In the genomic region with DNA sequence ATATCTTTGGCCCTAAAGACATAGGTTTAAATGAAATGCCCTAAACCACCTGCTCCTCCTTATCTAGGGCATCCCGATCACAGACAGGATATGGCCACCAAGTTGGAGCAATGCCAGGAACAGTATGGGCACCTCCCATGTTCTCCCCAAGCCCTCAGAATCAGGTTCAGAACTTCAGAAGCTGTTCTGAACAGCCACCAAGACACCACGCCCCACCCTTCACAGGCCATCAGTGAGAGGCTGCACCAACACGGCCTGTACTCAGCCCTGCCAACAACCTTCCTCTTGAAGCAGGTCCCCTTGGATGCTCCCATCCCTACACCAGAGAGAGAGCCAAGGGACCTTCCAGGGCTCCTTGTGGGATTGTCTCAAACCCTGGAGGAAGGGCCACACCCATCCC, we compare ENCODE assay signal across 24 mouse cellular contexts. TPM values are rescaled to one million over a fixed set of nuclear protein-coding genes. Genes with fewer than 3 reads are reported as not detected.
DNase-seq lines count a peak whose midpoint lies in the region; ATAC-seq and TF ChIP-seq lines count a peak whose summit lies in the region.
"Had no signal": no experiment of that assay in that cellular context is flagged by ENCODE, and none has a peak within 500 bp of the region (broad histone marks: within the 10 kb centered on the region; RNA-seq: fewer than 3 reads in every experiment).

No protein-coding gene starts in this region.

- H3K27me3 ChIP-seq in heart, adult 2 months (ENCODE audit: control insufficient read depth, insufficient read depth, low read length): no peaks in the 10 kb centered on the region
- H3K27me3 ChIP-seq: forebrain, embryonic 12.5 days; heart, embryonic 15.5 days; limb, embryonic 15.5 days; liver, embryonic 15.5 days had no signal

- no peak for TF ChIP-seq EP300 in heart, adult 2 months (IDR thresholded peaks at IDR 0.05; ENCODE audit: insufficient read depth, low read depth, low read length)

- TF ChIP-seq CTCF in heart, adult 2 months (IDR thresholded peaks at IDR 0.05): no peak

- WGBS in heart, adult 2 months: 51% methylated on average over 3 of the region's 3 CpGs

- no peaks in the 10 kb centered on the region for H3K79me2 ChIP-seq in heart, adult 2 months (replicated peaks; ENCODE audit: control insufficient read depth, insufficient read depth, low read length)

- ATAC-seq in common myeloid progenitor, adult 5-6 weeks (replicated peaks; ENCODE audit: low read depth, poor library complexity, severe bottlenecking): peak; percentile 40; the same call in 1 of the 2 replicates
- ATAC-seq: midbrain, embryonic 16.5 days had no signal

- no peak for DNase-seq in heart, adult 2 months
- DNase-seq in heart, postnatal 10 days: no peak
- DNase-seq in retina, postnatal 1 day: peak; percentile 24
- DNase-seq in retina, embryonic 14.5 days (ENCODE audit: low spot score): no peak
- DNase-seq in embryo, embryonic 9.5 days (ENCODE audit: extremely low spot score): no peak
- DNase-seq in adrenal gland, postnatal 14 days: no peak
- DNase-seq: adrenal gland, postnatal 25 days; cerebellum, adult 11-12 months; cerebellum, postnatal 25 days; gastrocnemius, postnatal 10 days; kidney, adult 2 months; kidney, postnatal 14 days; layer of hippocampus, postnatal 36 days; thymus, postnatal 36 days had no signal

- H3K4me3 ChIP-seq in heart, adult 2 months: no peak overlapping the region
- H3K4me3 ChIP-seq: embryonic facial prominence, embryonic 10.5 days; forebrain, embryonic 12.5 days; heart, embryonic 15.5 days; hindbrain, embryonic 10.5 days; layer of hippocampus, adult 2 months; limb, embryonic 15.5 days; liver, embryonic 15.5 days had no signal

- H3K9ac ChIP-seq in heart, adult 2 months (ENCODE audit: low read depth, low read length): no peak overlapping the region
- H3K9ac ChIP-seq: forebrain, embryonic 12.5 days; heart, embryonic 15.5 days; limb, embryonic 15.5 days; liver, embryonic 15.5 days had no signal

- peak overlapping the region; percentile 8; the same call in 1 of the 2 replicates for H3K27ac ChIP-seq in heart, adult 2 months
- H3K27ac ChIP-seq: forebrain, embryonic 12.5 days; heart, embryonic 15.5 days; hindbrain, postnatal 0 days; layer of hippocampus, adult 2 months; limb, embryonic 15.5 days; liver, embryonic 15.5 days had no signal

- peaks cover 27% of the 10 kb centered on the region for H3K4me1 ChIP-seq in heart, adult 2 months (ENCODE audit: control insufficient read depth, insufficient read depth, low read length)
- H3K4me1 ChIP-seq: liver, embryonic 15.5 days had no signal

- intact Hi-C loops in heart, adult 2 months (cut with DNase I): no loop called here
- intact Hi-C loops in heart, postnatal 10 days (cut with DNase I): no loop called here

- no peak for TF ChIP-seq POLR2A in heart, adult 2 months (IDR thresholded peaks at IDR 0.05; ENCODE audit: insufficient read depth, low read depth, low read length)

- no peaks in the 10 kb centered on the region for H3K36me3 ChIP-seq in heart, adult 2 months (ENCODE audit: control insufficient read depth, insufficient read depth, low read length)
- H3K36me3 ChIP-seq: embryonic facial prominence, embryonic 10.5 days; forebrain, embryonic 12.5 days; heart, embryonic 15.5 days; hindbrain, embryonic 10.5 days; limb, embryonic 15.5 days; liver, embryonic 15.5 days had no signal

RNA-seq across cellular contexts. Expression of a gene that starts 55.5 kb away (rescaled TPM):
- total RNA-seq in heart, adult 2 months (2021): 10 to 100 TPM; 13.6 to 13.7 TPM
- polyA plus RNA-seq in heart, adult 2 months (2012; rRNA removed): 14.5 and 21.9 TPM in 2 replicates
- 10 to 100 TPM; 17.9 to 18.7 TPM for total RNA-seq in heart, postnatal 10 days (2021)
- not detected in 2 replicates for total RNA-seq in common myeloid progenitor, adult 5-6 weeks (2017)
- total RNA-seq in adrenal gland, postnatal 14 days (2021): 14.0 and 18.4 TPM in 2 replicates

Comparison
In these comparisons a context has a peak if more than half of its experiments do, and no peak if none do; other contexts are left out.
1. RNA of a gene that starts 55.5 kb away (total RNA-seq): 17.9 to 18.7 TPM in heart, postnatal 10 days, 14.0 to 18.4 TPM in adrenal gland, postnatal 14 days and 13.6 to 13.7 TPM in heart, adult 2 months; not detected in common myeloid progenitor, adult 5-6 weeks; every median in the first group is over 10 times any median in the second.